Mouse (Mus musculus) G1E (cell line): Measurements from ENCODE around the gene Rae1. TPM values are rescaled to one million over a fixed set of nuclear protein-coding genes. Genes with fewer than 3 reads are reported as not detected.

Source experiments
- ATAC-seq: 2 replicates; pipeline ENCODE4 v1.8.0; 2016; ENCODE audit warnings: mild to moderate bottlenecking; ENCODE audit not compliant: insufficient number of reproducible peaks, poor library complexity, low FRiP score, severe bottlenecking; ENCODE audit errors: extremely low read depth
- DNase-seq: peaks from one replicate; pipeline ENCODE4 v3.0.0; 2012; ENCODE audit warnings: low spot score
- H3K27me3 ChIP-seq: 2 replicates; pipeline ENCODE4 v1.6.1; 2012; ENCODE audit warnings: mild to moderate bottlenecking, low read length, inconsistent platforms; ENCODE audit not compliant: insufficient read depth
- H3K36me3 ChIP-seq: replicated peaks from 2 replicates; pipeline ENCODE3; 2012; ENCODE audit warnings: mild to moderate bottlenecking, inconsistent platforms
- H3K4me1 ChIP-seq: 2 replicates; pipeline ENCODE4 v1.6.1; 2012; ENCODE audit warnings: low read depth, low read length, inconsistent platforms, mixed read lengths; ENCODE audit not compliant: insufficient read depth
- H3K4me3 ChIP-seq: 2 replicates; pipeline ENCODE4 v1.5.1; 2012; ENCODE audit warnings: low read depth, mild to moderate bottlenecking, inconsistent platforms, low read length, moderate library complexity, mixed read lengths
- H3K9me3 ChIP-seq: replicated peaks from 2 replicates; pipeline ENCODE4 v1.6.1; 2012; ENCODE audit warnings: inconsistent platforms
- CTCF ChIP-seq: IDR thresholded peaks from 2 replicates; pipeline ENCODE4 v1.5.1; 2012; ENCODE audit warnings: low read depth, low read length, inconsistent platforms, mixed read lengths
- GATA1 ChIP-seq: IDR thresholded peaks from 2 replicates; pipeline ENCODE4 v1.6.1; 2012; ENCODE audit warnings: borderline replicate concordance, low read length, inconsistent platforms, mixed read lengths
- GATA2 ChIP-seq: IDR thresholded peaks from 2 replicates; pipeline ENCODE4 v1.6.1; 2012; ENCODE audit warnings: low read depth, low read length, inconsistent platforms, borderline replicate concordance
- POLR2AphosphoS5 ChIP-seq: IDR thresholded peaks from 2 replicates; pipeline ENCODE4 v1.6.1; 2012; ENCODE audit warnings: low read depth, low read length, inconsistent platforms; ENCODE audit not compliant: insufficient replicate concordance
- TAL1 ChIP-seq: conservative IDR thresholded peaks from 2 replicates; pipeline ENCODE4 v1.6.1; 2012; ENCODE audit warnings: low read depth, low read length, inconsistent platforms, mixed read lengths
- polyA plus RNA-seq: library from polyadenylated mRNA; stranded (reverse); fragments of >175 nt; gene quantifications from 2 replicates; pipeline ENCODE4 v1.2.3, GENCODE M21; 2012
- total RNA-seq, 2 experiments: library from RNA; stranded (forward) in 1 of 2; stranded (reverse) in 1 of 2; fragments of 200-1000 nt in 1 of 2; fragments of >200 nt in 1 of 2; fragmentation: Nextera tagmentation in 1 of 2; gene quantifications; 2 replicates each; pipeline ENCODE4 v1.2.3; 2014 to 2017

Gene Rae1
- total and polyA plus RNA-seq, 3 experiments: 60.2 to 165 (median 92.4) TPM

- Histone ChIP-seq H3K4me1 (peaks cover 28% of the 10 kb centered on the region), H3K9me3 (peaks cover 5% of the 10 kb centered on the region), H3K4me3 (no peak overlapping the region), H3K36me3 (peaks cover 13% of the 10 kb centered on the region), H3K27me3 (0 out of 2 replicates have a peak, but pooled peaks cover 3% of the 10 kb centered on the region)
- no peak for TF ChIP-seq TAL1
- TF ChIP-seq GATA1: no peak
- no peak for TF ChIP-seq POLR2AphosphoS5
- no peak for TF ChIP-seq GATA2
- TF ChIP-seq CTCF: no peak
- DNase-seq (no peak), ATAC-seq (no peak)
Observed at GRCm38 (mm10) chr2:173063219-173063618, 63.3 kb downstream of the Rae1 start.

GRCm38 (mm10) chr2:173064864-173065263 lies 64.9 kb downstream of the Rae1 start:
- H3K4me1 ChIP-seq: peaks cover 28% of the 10 kb centered on the region
- no peak overlapping the region for H3K4me3 ChIP-seq
- H3K9me3 ChIP-seq: peaks cover 7% of the 10 kb centered on the region
- H3K36me3 ChIP-seq: peaks cover 13% of the 10 kb centered on the region
- no peak for TF ChIP-seq TAL1
- TF ChIP-seq POLR2AphosphoS5: no peak
- TF ChIP-seq GATA1: no peak
- TF ChIP-seq GATA2: no peak
- no peak for TF ChIP-seq CTCF
- 0 out of 2 replicates have a peak, but pooled peaks cover 3% of the 10 kb centered on the region for H3K27me3 ChIP-seq
- ATAC-seq (no peak), DNase-seq (no peak)

Other genes with a start within 250 kb of the Rae1 start
- gene Bmp7, start 59.8 kb upstream of the Rae1 start, total RNA-seq (2014; fragmentation: Nextera tagmentation): not detected in 2 replicates
- 0.05 and 0.06 TPM in 2 replicates for gene Bmp7, start 59.8 kb upstream of the Rae1 start, total RNA-seq (2017)
- gene Bmp7, start 59.8 kb upstream of the Rae1 start, polyA plus RNA-seq: not detected in 2 replicates
- not detected in 2 replicates for gene Spo11, start 22.4 kb upstream of the Rae1 start, total RNA-seq (2014; fragmentation: Nextera tagmentation)
- not detected in 2 replicates for gene Spo11, start 22.4 kb upstream of the Rae1 start, total RNA-seq (2017)
- not detected in 2 replicates for gene Spo11, start 22.4 kb upstream of the Rae1 start, polyA plus RNA-seq
- gene Rbm38, start 20.4 kb downstream of the Rae1 start, total RNA-seq (2014; fragmentation: Nextera tagmentation): 299 and 342 TPM in 2 replicates
- gene Rbm38, start 20.4 kb downstream of the Rae1 start, total RNA-seq (2017): 35.7 and 36.0 TPM in 2 replicates
- gene Rbm38, start 20.4 kb downstream of the Rae1 start, polyA plus RNA-seq: 692 and 737 TPM in 2 replicates
- gene Ctcfl, start 119.4 kb downstream of the Rae1 start, total RNA-seq (2014; fragmentation: Nextera tagmentation): not detected in 2 replicates
- not detected in 2 replicates for gene Ctcfl, start 119.4 kb downstream of the Rae1 start, total RNA-seq (2017)
- not detected in 2 replicates for gene Ctcfl, start 119.4 kb downstream of the Rae1 start, polyA plus RNA-seq
- not detected in 2 replicates for gene Pck1, start 152.9 kb downstream of the Rae1 start, total RNA-seq (2014; fragmentation: Nextera tagmentation)
- 0.11 TPM in 1 of 2 replicates, not detected in the other for gene Pck1, start 152.9 kb downstream of the Rae1 start, total RNA-seq (2017)
- gene Pck1, start 152.9 kb downstream of the Rae1 start, polyA plus RNA-seq: not detected in 2 replicates
- not detected in 2 replicates for gene Zbp1, start 218.8 kb downstream of the Rae1 start, total RNA-seq (2014; fragmentation: Nextera tagmentation)
- 0.11 TPM in 1 of 2 replicates, not detected in the other for gene Zbp1, start 218.8 kb downstream of the Rae1 start, total RNA-seq (2017)
- gene Zbp1, start 218.8 kb downstream of the Rae1 start, polyA plus RNA-seq: not detected in 2 replicates